Mouse (Mus musculus): Measurements from ENCODE around the gene Trim44.

- TF ChIP-seq POLR2A (IDR thresholded peaks at IDR 0.05; ENCODE audit: control insufficient read depth, extremely low read depth, insufficient read depth, low read length, poor library complexity) (no peak), CTCF (IDR thresholded peaks at IDR 0.05; ENCODE audit: borderline replicate concordance, control insufficient read depth, extremely low read depth, insufficient read depth, low read length, poor library complexity) (no peak)
Measured at GRCm38 (mm10) chr2:102416149-102416743, 8.6 kb upstream of the Trim44 start.
